Mouse (Mus musculus) macrophage (primary cell): Measurements from ENCODE around the gene Rtn4rl2. TPM values are rescaled to one million over a fixed set of nuclear protein-coding genes. Genes with fewer than 3 reads are reported as not detected.

ENCODE experiments used
- H3K27ac ChIP-seq: fragments of 350-480 bp; formaldehyde crosslinking; 2 replicates; pipeline ENCODE4 v1.9.0; 2021
- H3K36me3 ChIP-seq: fragments of 350-480 bp; formaldehyde crosslinking; 2 replicates; pipeline ENCODE4 v1.9.0; 2021; ENCODE audit errors: inconsistent target
- H3K4me3 ChIP-seq: fragments of 350-480 bp; formaldehyde crosslinking; 2 replicates; pipeline ENCODE4 v1.9.0; 2021; ENCODE audit errors: inconsistent target
- H3K79me2 ChIP-seq: fragments of 350-480 bp; formaldehyde crosslinking; 2 replicates; pipeline ENCODE4 v1.9.0; 2021; ENCODE audit errors: inconsistent target
- WGBS: methylation state at CpG from one replicate; pipeline ENCODE4 v1.1.7; 2026; ENCODE audit warnings: inconsistent platforms; ENCODE audit not compliant: missing documents; 5-methylcytosine and 5-hydroxymethylcytosine counted together
- polyA plus RNA-seq: library from polyadenylated mRNA; stranded (reverse); fragments of 250-400 nt; gene quantifications from 3 replicates; pipeline ENCODE4 v1.2.4, GENCODE M21; 2018; ENCODE audit warnings: inconsistent platforms

Rtn4rl2 gene
- polyA plus RNA-seq, 1 experiment from 2014 or later, result not detected

DNA sequence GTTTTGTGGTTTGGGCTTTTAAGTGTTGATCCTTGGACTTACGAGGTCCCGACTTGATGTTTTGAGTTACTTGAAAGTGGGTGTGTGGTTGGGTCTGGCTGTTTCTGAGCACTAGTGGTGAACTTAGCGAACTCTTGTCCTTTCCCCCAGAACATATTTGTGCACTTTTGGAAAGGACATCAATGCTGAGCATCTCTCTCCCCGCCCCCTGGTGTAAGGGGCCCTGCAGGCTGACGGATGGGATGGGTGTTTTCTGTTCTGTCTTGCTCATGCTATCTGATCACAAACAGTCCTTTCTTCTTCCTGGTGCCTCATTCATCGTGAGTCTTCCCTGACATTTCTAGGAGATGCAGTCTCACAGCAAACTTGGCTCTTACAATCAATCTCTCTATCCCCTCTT lies 42.9 kb downstream of the Rtn4rl2 start:
- 86% methylated on average over 6 of the region's 6 CpGs for WGBS
- H3K27ac ChIP-seq, result no peak overlapping the region
- H3K4me3 ChIP-seq, result no peak overlapping the region

DNA sequence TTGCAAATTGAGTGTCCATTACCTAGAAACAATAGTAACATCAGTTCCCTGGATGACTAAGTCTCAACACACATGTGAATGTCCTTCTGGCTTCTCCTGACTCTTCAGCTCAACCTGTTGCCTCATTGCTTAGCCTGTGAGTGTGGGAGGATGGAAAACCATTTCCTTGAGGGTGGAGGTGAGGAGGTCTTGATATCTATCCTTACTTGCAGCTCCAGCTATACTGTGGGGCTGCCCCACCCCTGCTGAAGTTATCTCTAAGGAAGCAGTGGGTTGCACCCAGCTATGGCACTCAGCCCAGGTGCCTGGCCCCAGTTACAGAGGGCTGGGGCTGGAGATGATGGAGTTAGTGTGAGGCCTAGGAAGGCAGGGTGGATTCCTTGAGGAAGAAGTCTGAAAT lies 44.6 kb downstream of the Rtn4rl2 start:
- Histone ChIP-seq H3K27ac (no peak overlapping the region), H3K79me2 (no peaks in the 10 kb centered on the region), H3K36me3 (no peaks in the 10 kb centered on the region), H3K4me3 (no peak overlapping the region)

More for the DNA sequence above, 42.9 kb downstream of the Rtn4rl2 start:
- H3K79me2 ChIP-seq, result no peaks in the 10 kb centered on the region
- no peaks in the 10 kb centered on the region for H3K36me3 ChIP-seq

DNA sequence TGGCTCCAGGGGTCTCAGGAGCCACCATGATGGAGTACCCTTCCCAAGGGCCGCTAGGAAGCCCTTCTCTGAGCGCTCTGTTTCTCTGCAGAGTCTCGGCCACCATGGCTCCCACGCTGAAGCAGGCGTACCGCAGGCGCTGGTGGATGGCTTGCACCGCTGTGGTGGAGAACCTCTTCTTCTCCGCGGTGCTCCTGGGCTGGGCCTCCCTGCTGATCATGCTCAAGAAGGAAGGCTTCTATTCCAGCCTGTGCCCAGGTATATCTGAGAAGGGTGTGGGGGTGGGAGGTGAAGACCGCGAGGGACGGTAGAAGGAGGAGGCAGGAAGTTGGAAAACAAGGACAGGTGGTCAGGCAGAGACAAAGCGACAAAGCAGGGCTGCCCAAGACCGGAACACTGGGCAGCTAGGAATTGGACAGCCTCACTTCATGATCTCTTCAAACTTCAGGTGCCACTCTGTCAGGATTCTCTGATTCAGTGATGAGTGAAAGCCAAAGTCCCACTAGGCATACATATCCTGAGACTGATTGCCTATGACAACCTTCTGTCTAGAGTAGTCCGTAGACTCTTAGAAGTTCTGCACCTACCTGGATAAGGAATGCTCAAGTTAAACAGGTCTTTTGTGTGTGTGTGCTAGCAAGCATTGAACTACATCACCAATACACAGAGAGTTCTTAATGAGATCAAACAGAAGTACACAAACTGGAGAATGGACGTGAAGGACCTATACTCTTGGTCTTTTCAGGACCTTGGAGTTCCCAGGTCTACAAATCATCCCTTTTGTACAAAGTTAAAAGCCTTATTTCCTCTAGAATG lies 45.6 kb downstream of the Rtn4rl2 start:
- Histone ChIP-seq H3K36me3 (no peaks in the 10 kb centered on the region), H3K4me3 (no peak overlapping the region), H3K27ac (no peak overlapping the region), H3K79me2 (no peaks in the 10 kb centered on the region)
- 16% methylated on average over 17 of the region's 17 CpGs for WGBS

DNA sequence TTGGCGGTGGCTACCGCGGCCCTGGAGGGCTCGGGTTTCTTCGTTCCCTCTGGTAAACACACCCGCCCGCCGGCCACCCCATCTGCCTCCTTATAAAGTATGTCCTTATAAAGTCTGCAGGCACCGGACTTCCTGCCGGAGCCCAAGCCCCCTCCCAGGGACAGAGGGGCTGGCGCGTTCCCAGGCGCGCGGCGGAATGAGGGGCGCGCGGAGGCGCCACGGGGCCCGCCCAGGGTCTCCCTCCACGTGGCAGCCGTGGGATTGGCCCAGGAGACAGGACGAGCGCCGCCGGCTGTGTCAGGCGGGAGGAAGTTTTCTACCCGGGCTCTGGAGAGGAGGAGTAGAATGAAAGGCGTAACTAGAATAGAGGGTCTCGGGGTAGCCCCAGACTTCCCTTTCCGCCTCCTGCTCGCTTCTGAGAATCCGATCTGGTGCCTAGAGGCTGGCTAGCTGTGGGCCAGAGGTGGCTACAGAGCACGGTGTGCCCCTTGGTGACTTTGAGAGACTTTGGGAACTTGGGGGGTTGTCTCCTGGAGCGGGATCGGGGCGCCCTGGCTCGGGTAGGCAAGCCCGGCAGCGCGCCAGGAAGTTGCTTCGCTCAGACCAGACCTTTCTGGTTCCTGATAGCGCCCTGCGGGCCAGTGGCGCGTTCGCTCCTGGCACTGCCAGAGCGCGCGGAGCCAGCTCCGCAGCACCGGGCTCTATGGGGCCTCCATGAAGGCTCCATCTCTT lies 46.3 kb downstream of the Rtn4rl2 start:
- H3K27ac ChIP-seq, result no peak overlapping the region
- H3K4me3 ChIP-seq, result no peak overlapping the region
- H3K79me2 ChIP-seq, result no peaks in the 10 kb centered on the region
- no peaks in the 10 kb centered on the region for H3K36me3 ChIP-seq
- WGBS, result under 1% methylated on average over 54 of the region's 54 CpGs

DNA sequence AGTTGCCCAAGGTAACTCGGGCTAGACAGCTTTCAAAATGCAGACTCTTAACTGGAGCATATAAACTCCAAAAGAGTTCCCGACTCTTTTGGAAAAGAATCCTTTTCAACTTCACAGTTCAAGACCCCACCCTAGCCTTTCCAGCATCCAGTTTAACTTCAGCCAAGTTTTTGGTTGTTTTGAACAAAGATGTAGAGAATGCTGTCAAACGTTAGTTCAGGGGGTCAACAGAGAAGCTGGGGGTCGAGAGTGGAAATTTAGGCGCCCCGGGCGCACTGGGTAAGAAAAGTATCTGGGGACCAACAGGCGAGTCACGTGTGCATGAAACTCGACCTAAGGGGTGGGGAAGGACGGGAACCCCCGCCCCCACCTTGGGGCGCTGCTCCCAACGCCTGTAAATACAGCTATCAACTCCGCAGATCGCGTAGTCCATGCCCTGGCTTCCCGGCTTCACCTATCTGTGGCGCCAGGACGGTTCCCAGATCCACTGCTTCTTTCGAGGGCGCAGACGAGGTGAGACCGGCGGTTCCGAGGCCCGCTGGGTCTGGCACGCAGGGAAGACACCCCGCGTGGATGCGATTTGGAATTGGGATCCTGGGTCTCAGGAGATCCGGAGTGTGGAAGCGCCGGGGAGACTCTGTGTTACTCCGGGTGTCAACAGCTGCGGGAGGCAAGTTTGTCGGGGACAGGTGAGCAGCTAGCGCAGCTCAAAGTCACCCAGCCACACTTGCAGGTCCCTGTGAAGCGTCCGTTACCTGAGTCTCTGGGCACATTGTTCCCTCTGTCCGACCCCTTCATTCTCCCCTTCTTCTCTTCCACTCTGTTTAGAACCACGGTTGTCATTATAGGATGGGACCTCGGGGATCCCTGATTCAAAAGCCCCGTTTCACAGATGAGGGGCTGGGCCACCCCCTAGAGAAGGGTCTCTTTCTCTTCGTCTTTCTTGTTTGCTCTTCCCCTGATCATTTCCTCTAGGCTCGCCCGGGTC lies 47.2 kb downstream of the Rtn4rl2 start:
- Histone ChIP-seq H3K79me2 (no peaks in the 10 kb centered on the region), H3K4me3 (no peak overlapping the region), H3K27ac (no peak overlapping the region), H3K36me3 (no peaks in the 10 kb centered on the region)
- WGBS, result 3% methylated on average over 46 of the region's 47 CpGs

DNA sequence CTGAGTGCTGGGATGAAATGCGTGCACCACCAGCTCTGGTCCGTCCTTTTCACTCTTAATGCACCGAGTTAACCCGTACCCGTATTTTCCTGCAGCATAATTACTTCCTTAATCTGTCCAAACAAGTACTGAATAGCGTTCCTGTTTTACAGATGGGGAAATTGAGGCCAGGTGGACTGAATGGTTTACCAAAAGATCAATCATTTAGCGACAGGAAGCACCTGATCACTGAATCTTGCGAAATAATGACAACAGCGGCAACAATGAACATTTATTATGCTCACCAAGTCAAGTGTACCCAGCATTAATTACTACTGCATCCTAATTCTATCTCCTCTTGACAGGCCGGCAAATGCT lies 47.9 kb downstream of the Rtn4rl2 start, which contains the start of gene Slc43a1:
TSS of gene Slc43a1 (plus strand) at position 258 of the 357 bp plus-strand sequence.
- Histone ChIP-seq H3K27ac (no peak within 1 kb of the TSS), H3K4me3 (no peak within 1 kb of the TSS), H3K36me3 (no peaks in the 10 kb centered on the region), H3K79me2 (no peaks in the 10 kb centered on the region)
- 18% methylated on average over 10 of the region's 10 CpGs for WGBS

DNA sequence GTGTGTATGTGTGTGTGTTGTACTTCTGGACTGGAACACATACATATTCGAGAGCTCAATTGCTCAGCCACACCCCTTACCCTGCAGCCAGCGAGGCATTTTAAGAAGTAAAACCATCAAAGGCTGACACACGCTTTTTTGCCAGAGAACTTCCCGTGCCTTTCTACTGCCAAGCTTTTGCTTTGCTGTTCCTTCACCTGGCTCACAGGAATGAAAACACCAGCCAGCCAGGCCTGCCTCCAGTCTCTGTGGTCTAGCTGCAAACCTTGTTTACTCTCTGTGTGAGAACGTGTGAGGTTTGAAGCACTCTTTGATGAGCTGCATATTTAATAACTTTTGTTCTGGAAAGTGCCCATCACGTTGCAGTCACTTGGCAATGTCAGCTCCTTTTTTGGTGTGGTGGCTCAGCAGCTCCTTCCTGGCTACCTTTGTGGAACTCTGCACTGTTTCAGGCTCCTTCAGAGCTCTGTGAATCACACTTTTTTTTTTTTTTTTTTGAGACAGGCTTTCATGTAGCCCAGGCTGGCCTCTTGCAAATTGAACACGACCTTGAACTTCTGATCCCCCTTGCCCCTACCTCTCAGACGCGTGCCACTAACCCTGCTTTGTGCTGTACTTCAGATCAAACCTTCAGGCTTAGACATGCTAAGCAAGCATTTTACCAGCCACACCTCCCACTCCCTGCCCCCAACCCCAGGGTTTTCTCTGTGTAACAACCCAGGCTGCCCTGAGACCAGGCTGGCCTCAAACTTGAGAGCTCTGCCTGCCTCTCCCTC lies 48.5 kb downstream of the Rtn4rl2 start:
- Histone ChIP-seq H3K79me2 (no peaks in the 10 kb centered on the region), H3K4me3 (no peak overlapping the region), H3K27ac (no peak overlapping the region), H3K36me3 (no peaks in the 10 kb centered on the region)
- WGBS, result 23% methylated on average over 9 of the region's 9 CpGs

DNA sequence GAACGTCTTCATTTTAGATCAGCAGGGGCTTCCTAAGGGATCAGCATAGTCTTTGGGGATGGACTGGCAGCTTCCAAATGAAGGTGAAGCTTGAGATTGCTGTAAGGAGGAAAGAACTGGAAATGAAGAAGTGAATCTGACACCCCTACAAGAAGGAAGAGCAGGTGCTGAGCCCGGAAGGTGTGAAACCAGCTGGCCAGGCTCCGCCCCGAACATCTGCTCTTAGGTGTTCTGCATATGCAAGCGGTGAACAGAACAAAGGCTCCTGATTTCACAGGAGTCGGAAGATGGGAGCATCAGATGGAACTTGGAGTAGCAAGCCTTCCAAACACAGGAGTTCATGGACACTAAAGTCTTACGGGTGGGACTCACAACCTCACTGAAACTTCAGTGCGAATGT lies 49.4 kb downstream of the Rtn4rl2 start:
- no peak overlapping the region for H3K27ac ChIP-seq
- WGBS, result 71% methylated on average over 8 of the region's 8 CpGs
- H3K4me3 ChIP-seq, result no peak overlapping the region
- H3K36me3 ChIP-seq, result no peaks in the 10 kb centered on the region
- no peaks in the 10 kb centered on the region for H3K79me2 ChIP-seq

DNA sequence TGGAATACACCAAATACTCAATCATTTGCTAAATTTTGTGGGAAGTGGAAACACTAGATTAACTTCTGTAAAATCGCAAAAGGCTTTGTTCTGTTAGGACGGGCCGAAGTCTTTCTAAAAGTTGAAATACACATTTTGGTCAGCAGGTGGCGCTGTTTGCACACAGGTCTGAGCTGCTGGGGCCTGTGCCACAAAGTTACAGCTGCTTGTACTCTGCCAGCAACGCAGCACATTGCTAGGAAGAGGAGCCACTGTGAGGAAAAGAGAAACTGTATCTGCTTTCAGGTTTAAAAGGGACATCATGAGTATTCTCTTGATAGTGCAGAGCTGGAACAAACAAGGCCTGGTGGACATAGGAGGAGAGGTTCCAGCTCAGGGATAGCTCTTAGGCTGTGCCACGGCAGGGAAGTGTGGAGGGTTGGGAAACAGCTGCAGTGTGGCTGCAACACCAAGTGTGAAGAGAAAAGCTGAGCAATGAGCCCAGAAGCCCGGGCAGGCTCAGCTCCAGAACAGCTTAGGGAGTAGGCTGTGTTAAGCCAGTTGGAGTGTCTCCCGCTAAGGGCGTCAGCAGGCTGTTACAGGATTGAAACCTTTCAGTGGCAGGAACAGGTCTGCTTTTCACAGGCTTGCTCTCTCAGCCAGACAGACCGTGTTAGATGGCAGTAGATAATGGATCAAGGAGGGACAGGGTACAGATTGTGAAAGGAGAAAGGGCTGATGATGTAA lies 54.7 kb downstream of the Rtn4rl2 start:
- Histone ChIP-seq H3K36me3 (0 out of 2 replicates have a peak, but pooled peaks cover 10% of the 10 kb centered on the region), H3K27ac (no peak overlapping the region), H3K79me2 (peaks cover 22% of the 10 kb centered on the region; the same call in 1 of the 2 replicates), H3K4me3 (no peak overlapping the region)
- 36% methylated on average over 10 of the region's 10 CpGs for WGBS

DNA sequence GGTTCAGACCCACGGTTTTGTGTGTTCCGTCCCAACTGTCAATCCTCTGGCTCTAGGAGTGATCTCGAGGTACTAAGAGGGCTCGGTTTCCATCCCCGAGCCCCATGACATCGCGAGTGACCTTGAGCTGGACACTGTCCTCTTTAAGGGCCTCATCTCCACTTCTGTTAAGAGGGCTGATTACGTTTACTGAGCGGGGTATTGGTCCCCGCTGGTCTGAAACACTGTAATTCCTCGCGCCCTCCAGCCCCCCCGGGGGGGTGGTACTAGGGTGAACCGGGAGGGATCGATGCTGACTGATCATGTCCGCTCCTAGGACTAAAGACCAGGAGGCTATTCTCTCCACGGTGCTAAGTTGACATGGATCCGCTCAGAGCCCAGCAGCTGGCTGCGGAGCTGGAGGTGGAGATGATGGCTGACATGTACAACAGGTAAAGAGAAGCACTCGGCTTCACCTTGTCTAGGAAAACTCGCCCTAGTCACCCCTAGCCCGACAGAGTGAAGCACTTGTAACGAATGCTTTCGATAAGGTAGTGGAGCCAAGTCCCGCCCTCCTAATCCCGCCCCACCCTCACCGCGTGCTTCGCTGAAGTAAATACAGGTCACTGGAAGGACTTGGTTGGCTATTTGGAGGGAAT lies 59.1 kb downstream of the Rtn4rl2 start:
- peaks cover 22% of the 10 kb centered on the region; the same call in 1 of the 2 replicates for H3K79me2 ChIP-seq
- H3K36me3 ChIP-seq, result 0 out of 2 replicates have a peak, but pooled peaks cover 10% of the 10 kb centered on the region
- H3K4me3 ChIP-seq, result peak overlapping the region; percentile 99
- 2% methylated on average over 29 of the region's 29 CpGs for WGBS
- peak overlapping the region; percentile 32 for H3K27ac ChIP-seq

DNA sequence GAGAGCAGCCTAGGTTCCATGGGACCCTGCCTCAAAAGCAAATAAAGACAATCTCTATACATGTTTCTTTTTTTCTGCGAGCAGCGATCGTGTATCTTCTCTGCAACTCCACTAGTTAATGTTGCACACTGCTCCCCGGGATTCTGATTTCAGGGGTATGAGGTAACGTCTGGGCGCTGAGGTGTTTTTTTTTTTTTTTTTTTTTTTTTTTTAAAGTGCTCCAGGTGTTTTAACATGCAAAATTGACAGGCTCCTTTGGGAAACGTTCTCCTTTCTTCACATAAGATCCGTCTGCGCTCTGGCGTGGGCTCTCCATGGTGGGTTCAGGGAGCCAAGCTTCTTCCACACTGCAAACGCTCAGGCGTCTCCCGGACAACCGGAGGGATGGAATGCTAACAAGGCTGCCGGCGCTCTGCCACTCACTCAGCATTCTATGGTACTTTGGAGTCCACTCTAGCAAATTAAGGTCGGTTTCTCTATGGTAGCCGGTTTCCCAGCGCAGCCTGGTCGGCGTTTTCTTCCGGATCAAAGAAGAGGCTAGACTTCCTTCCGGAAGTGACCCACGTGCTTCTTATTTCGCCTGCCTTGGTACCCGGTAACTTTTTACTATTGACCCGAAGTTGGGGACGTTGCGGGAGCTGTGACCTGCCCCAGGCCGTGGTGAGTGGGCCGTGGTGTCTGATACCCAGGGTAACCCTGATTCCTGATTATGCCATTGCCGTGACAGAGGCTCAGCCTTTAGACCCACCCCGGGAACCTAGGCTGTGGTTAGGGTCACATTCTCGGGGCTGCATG lies 59.8 kb downstream of the Rtn4rl2 start, which contains the start of gene Timm10:
TSS of gene Timm10 (plus strand) at position 510 of the 795 bp plus-strand sequence.
- H3K27ac ChIP-seq, result peak within 1 kb of the TSS; percentile 32
- WGBS, result under 1% methylated on average over 33 of the region's 34 CpGs
- H3K79me2 ChIP-seq, result peaks cover 22% of the 10 kb centered on the region; the same call in 1 of the 2 replicates
- H3K36me3 ChIP-seq, result 0 out of 2 replicates have a peak, but pooled peaks cover 10% of the 10 kb centered on the region
- peak within 1 kb of the TSS; percentile 99 for H3K4me3 ChIP-seq

DNA sequence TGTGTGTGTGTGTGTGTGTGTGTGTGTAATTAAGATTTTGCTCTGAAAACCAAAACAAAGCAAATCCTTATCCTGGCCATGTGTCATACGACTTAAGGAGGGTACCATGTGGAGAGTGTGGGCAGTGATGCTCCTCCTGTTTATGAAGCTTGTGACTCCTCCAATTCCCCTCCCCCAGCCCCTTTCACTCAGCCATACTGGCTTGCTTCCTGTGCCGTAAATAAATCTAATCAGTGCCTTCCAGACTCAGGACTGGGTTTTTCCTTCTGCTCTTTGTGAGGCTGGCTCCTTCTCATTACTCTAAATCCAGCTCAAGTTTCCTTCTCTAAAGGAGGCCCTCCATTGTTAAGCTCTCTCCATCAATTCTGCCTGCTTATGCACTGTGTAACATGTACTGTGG lies 63.3 kb downstream of the Rtn4rl2 start:
- WGBS, result 46% methylated on average over 2 of the region's 2 CpGs
- H3K27ac ChIP-seq, result no peak overlapping the region
- H3K4me3 ChIP-seq, result no peak overlapping the region
- H3K36me3 ChIP-seq, result no peaks in the 10 kb centered on the region
- H3K79me2 ChIP-seq, result peaks cover 14% of the 10 kb centered on the region; the same call in 1 of the 2 replicates
